Mouse (Mus musculus) C2C12 (cell line): ENCODE data around the gene Gsg1l2.

ENCODE experiments used
- CEBPB ChIP-seq: IDR thresholded peaks from one replicate; pipeline ENCODE4 v1.6.1; 2011; ENCODE audit warnings: low read depth, mild to moderate bottlenecking, control low read depth, moderate library complexity
- CTCF ChIP-seq: IDR thresholded peaks from one replicate; pipeline ENCODE4 v1.5.1; 2011; ENCODE audit not compliant: control insufficient read depth, insufficient read depth, insufficient read length
- MAX ChIP-seq: IDR thresholded peaks from one replicate; pipeline ENCODE4 v1.6.1; 2011; ENCODE audit warnings: mild to moderate bottlenecking, control low read depth
- MYOD1 ChIP-seq: IDR thresholded peaks from one replicate; pipeline ENCODE4 v1.6.1; 2011; ENCODE audit warnings: low read depth; ENCODE audit not compliant: control insufficient read depth, insufficient read length
- USF1 ChIP-seq: IDR thresholded peaks from one replicate; pipeline ENCODE4 v1.6.1; 2011; ENCODE audit warnings: low read depth, mild to moderate bottlenecking, control low read depth, moderate library complexity

DNA sequence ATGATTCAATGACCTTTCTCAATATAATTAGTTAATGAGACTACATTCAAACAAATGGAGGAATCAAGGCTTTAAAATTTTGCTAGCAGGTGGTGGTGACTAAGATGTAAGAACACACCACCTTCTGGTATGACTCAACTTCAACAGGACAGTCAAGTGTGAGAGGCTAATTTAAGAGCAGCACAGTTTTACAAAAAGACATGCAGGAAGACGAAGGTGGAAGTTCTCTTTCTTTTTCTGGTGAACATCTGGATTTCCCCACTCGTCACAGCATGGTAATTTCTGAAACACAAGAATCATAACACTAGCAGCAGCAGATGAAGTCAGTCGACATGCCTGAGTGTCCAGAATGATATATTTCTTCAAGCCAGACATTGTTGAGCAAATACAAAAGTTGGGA is 39.8 kb upstream of the Gsg1l2 start:
- no peak for TF ChIP-seq CTCF
- TF ChIP-seq USF1, result no peak
- no peak for TF ChIP-seq MYOD1
- no peak for TF ChIP-seq CEBPB
- no peak for TF ChIP-seq MAX
